Mouse (Mus musculus) kidney, adult 2 months (tissue): ENCODE measurements around the gene Trim59.

ENCODE experiments used
- CTCF ChIP-seq: fragments of 200-500 bp; conservative IDR thresholded peaks from 2 replicates; pipeline ENCODE4 v1.5.1; 2011; ENCODE audit warnings: low read depth, mild to moderate bottlenecking, control low read depth, low read length, moderate library complexity, mixed read lengths; ENCODE audit not compliant: insufficient read depth, insufficient read length
- POLR2A ChIP-seq: fragments of 200-500 bp; IDR thresholded peaks from one replicate; pipeline ENCODE4 v1.6.1; 2011; ENCODE audit warnings: low read depth, low read length, control low read depth

DNA sequence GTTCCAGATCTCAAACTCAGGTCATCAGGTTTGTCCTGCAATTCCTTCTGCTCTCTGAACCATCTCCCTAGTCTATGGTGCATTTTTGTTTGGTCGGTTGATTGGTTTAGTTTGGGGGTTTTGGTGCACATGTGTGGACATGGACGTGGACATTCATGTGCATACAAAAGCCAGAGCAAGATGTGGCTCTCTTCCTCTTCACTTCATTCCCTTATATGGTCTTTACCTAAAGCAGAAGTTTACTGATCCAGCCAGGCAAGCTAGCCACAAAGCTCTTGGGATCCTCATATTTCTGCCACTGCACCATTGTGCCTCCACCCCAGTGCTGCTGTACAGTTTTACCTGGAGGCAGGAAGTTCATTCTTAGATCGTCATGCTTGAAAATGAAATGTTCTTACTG, 27.4 kb downstream of the Trim59 start:
- TF ChIP-seq CTCF (no peak), POLR2A (no peak)
